Mouse (Mus musculus) brain, adult 2 months (tissue): ENCODE data around the gene Vrk3.

ENCODE experiments used
- DNase-seq: peaks from one replicate; pipeline ENCODE4 v3.0.0; 2011; ENCODE audit warnings: low read depth, low spot score

The Vrk3 gene

GRCm38 (mm10) chr7:44760366-44760765 is 12.2 kb downstream of the Vrk3 start:
- no peak for DNase-seq

- DNase-seq, result no peak
Measured at GRCm38 (mm10) chr7:44768129-44768528, 19.9 kb downstream of the Vrk3 start.

- DNase-seq, result peak; percentile 26
Measured at GRCm38 (mm10) chr7:44770046-44770578, 21.9 kb downstream of the Vrk3 start.

- peak; percentile 35 for DNase-seq
Measured at GRCm38 (mm10) chr7:44772591-44773204, 24.5 kb downstream of the Vrk3 start.

GRCm38 (mm10) chr7:44776849-44777498 is 28.8 kb downstream of the Vrk3 start:
- peak; percentile 36 for DNase-seq

- no peak for DNase-seq
Measured at GRCm38 (mm10) chr7:44780101-44780500, 31.9 kb downstream of the Vrk3 start.

- no peak for DNase-seq
Measured at GRCm38 (mm10) chr7:44789531-44789930, 41.3 kb downstream of the Vrk3 start.

GRCm38 (mm10) chr7:44790066-44790465 is 41.9 kb downstream of the Vrk3 start:
- no peak for DNase-seq

- no peak for DNase-seq
Measured at GRCm38 (mm10) chr7:44792781-44793180, 44.6 kb downstream of the Vrk3 start.

- DNase-seq, result no peak
Measured at GRCm38 (mm10) chr7:44808927-44809326, 60.7 kb downstream of the Vrk3 start.

GRCm38 (mm10) chr7:44809466-44809865 is 61.3 kb downstream of the Vrk3 start:
- no peak for DNase-seq

- DNase-seq, result no peak
Measured at GRCm38 (mm10) chr7:44810365-44810764, 62.2 kb downstream of the Vrk3 start.

- DNase-seq, result no peak
Measured at GRCm38 (mm10) chr7:44810819-44811557, 62.8 kb downstream of the Vrk3 start.

- no peak for DNase-seq
Measured at GRCm38 (mm10) chr7:44812651-44813325, 64.6 kb downstream of the Vrk3 start.

- no peak for DNase-seq
Measured at GRCm38 (mm10) chr7:44813985-44814384, 65.8 kb downstream of the Vrk3 start.

GRCm38 (mm10) chr7:44814423-44814822 is 66.2 kb downstream of the Vrk3 start:
- DNase-seq, result no peak

GRCm38 (mm10) chr7:44814952-44815553 is 66.8 kb downstream of the Vrk3 start:
- DNase-seq, result no peak

GRCm38 (mm10) chr7:44815721-44816469 is 67.7 kb downstream of the Vrk3 start, which contains the start of the genes Nup62 and Il4i1:
Nup62 (plus strand) TSS chr7:44816088.
Il4i1 (plus strand) TSS chr7:44816387.
- peak; percentile 99 for DNase-seq

- peak; percentile 61 for DNase-seq
Measured at GRCm38 (mm10) chr7:44816470-44817021, 68.3 kb downstream of the Vrk3 start, which contains the start of gene Atf5. Atf5 (minus strand) TSS chr7:44816658.

GRCm38 (mm10) chr7:44817441-44817840 is 69.2 kb downstream of the Vrk3 start:
- no peak for DNase-seq
